Mouse (Mus musculus) olfactory bulb, adult 2 months (tissue): ENCODE results near the gene Rtkn2.

Experiments
- CTCF ChIP-seq: fragments of 200-500 bp; IDR thresholded peaks from 2 replicates; pipeline ENCODE4 v1.5.1; 2012; ENCODE audit warnings: low read depth, mild to moderate bottlenecking, low read length, moderate library complexity; ENCODE audit not compliant: insufficient read depth
- POLR2A ChIP-seq: fragments of 200-500 bp; IDR thresholded peaks from 2 replicates; pipeline ENCODE4 v1.6.1; 2012; ENCODE audit warnings: mild to moderate bottlenecking, low read depth, low read length, moderate library complexity; ENCODE audit not compliant: insufficient read depth

DNA sequence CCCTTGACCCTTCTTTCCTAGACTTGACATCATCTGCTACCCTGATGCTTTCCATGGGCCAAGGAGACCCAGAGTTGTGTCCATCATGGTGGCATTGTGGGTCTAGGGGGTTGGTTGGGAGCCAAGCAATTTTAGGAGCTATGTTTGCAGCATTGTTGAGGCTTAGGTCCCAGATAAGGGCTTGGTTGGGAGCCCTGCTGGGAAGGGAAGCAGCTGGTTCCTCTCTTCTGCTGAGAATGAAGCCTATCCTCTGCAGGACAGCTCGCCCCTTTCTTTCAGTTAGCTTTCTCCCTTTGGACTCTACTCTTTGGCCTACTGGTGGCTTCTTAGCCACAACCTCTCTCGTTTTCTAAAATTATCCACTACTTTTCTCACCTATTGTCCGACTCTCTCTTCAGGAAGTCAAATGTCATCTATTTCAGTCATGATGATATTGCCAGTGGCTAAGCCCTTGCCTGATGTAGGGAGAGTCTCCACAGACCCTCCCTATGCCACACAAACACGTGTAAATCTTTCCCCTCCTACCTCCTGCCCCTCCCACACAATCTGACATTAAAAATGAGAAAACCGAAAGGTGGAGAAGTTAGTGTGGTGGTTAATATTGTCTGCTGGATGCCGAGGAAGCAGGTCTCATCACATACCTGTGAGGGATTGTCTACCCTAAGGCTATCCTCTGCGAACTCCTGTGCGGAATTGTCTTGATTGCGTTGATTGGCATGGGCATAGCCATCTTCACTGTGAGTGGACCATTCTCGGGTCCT lies 100.7 kb downstream of the Rtkn2 start:
- TF ChIP-seq CTCF (no peak), POLR2A (no peak)
